Mouse (Mus musculus) embryonic facial prominence, embryonic 15.5 days (tissue): ENCODE measurements around the gene Gm11127. TPM values are rescaled to one million over a fixed set of nuclear protein-coding genes. Genes with fewer than 3 reads are reported as not detected.
"Not testable (repeated sequence)": the region's sequence is repeated elsewhere in the genome, so short reads cannot be mapped to it uniquely, and the experiment has no call there.

Experiments used
- ATAC-seq: fragments of 200-750 bp; cut with Nextera tagmentation; 2 replicates; pipeline ENCODE4 v1.8.0; 2017; ENCODE audit warnings: low read depth, moderate TSS enrichment; ENCODE audit not compliant: insufficient number of reproducible peaks, low FRiP score, low TSS enrichment
- H3K27ac ChIP-seq: fragments of 300-500 bp; sonication (generic); replicated peaks from 2 replicates; pipeline ENCODE4 v1.5.1; 2015; ENCODE audit warnings: mild to moderate bottlenecking, inconsistent platforms
- H3K27me3 ChIP-seq: fragments of 300-500 bp; sonication (generic); 2 replicates; pipeline ENCODE4 v1.6.1; 2015; ENCODE audit warnings: inconsistent platforms
- H3K36me3 ChIP-seq: fragments of 300-500 bp; sonication (generic); 2 replicates; pipeline ENCODE4 v1.6.1; 2015; ENCODE audit warnings: mild to moderate bottlenecking, inconsistent platforms
- H3K4me1 ChIP-seq: fragments of 300-500 bp; sonication (generic); 2 replicates; pipeline ENCODE4 v1.6.1; 2015; ENCODE audit warnings: inconsistent platforms
- H3K4me2 ChIP-seq: fragments of 300-500 bp; sonication (generic); replicated peaks from 2 replicates; pipeline ENCODE4 v1.6.1; 2015; ENCODE audit warnings: mild to moderate bottlenecking, inconsistent platforms
- H3K4me3 ChIP-seq: fragments of 300-500 bp; sonication (generic); replicated peaks from 2 replicates; pipeline ENCODE4 v1.5.1; 2015; ENCODE audit warnings: mild to moderate bottlenecking, inconsistent platforms
- H3K9ac ChIP-seq: fragments of 300-500 bp; sonication (generic); 2 replicates; pipeline ENCODE4 v1.6.1; 2015; ENCODE audit warnings: inconsistent platforms
- H3K9me3 ChIP-seq: fragments of 300-500 bp; sonication (generic); replicated peaks from 2 replicates; pipeline ENCODE4 v1.6.1; 2016; ENCODE audit warnings: inconsistent platforms
- WGBS: fragments of 180-500 bp; shearing (Covaris S2); methylation state at CpG from one replicate; pipeline ENCODE4 v1.1.7; 2015; 5-methylcytosine and 5-hydroxymethylcytosine counted together
- polyA plus RNA-seq: library from polyadenylated mRNA; unstranded; fragments of >200 nt; fragmentation: Nextera tagmentation; extraction: Ambion mirVana; gene quantifications from 2 replicates; pipeline ENCODE4 v1.2.1, GENCODE M21; 2015

Gene Gm11127
- polyA plus RNA-seq, 1 experiment from 2014 or later, result 0.12 TPM

DNA sequence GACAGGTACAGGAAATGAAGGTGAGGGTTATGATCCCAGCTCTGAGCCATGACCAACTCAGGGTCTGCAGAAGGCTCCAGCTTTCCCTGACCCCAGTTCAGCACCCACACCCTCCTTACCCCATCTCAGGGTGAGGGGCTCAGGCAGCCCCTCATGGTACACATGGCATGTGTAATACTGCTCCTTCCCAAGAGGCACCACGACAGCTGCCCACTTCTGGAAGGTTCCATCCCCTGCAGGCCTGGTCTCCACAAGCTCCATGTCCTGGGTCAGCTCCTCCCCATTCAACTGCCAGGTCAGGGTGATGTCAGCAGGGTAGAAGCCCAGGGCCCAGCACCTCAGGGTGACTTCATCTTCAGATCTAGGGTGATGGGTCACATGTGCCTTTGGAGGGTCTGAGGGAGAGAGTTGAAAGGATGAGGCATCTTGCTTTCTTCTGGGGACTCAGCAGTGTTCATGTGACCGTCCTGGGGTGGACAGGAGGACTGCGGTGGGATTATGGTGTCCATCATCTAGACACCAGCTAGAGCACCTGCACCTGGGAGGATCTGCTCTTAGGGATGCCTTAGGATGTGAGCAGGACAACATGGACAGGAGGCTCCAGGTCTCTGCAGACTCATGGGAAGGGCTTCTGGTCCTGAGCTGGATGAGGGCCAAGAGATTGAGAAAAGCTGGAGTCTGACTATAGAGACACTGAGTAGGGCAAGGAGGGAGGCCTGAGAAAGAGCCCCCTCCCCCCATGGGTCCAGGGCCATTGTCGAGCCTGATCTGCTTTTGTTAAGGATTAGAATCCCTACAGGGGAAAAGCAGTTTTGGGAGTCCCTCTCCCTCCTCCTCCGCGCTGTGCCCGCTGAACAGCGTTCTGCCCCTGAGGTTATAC, 27.2 kb downstream of the Gm11127 start:
- not testable (repeated sequence) for H3K27ac ChIP-seq, H3K4me1 ChIP-seq, H3K9me3 ChIP-seq, H3K36me3 ChIP-seq, H3K9ac ChIP-seq, ATAC-seq, H3K27me3 ChIP-seq
- peak overlapping the region; percentile 89 for H3K4me2 ChIP-seq
- H3K4me3 ChIP-seq, result peak overlapping the region; percentile 55
- 36% methylated on average over 8 of the region's 8 CpGs for WGBS

DNA sequence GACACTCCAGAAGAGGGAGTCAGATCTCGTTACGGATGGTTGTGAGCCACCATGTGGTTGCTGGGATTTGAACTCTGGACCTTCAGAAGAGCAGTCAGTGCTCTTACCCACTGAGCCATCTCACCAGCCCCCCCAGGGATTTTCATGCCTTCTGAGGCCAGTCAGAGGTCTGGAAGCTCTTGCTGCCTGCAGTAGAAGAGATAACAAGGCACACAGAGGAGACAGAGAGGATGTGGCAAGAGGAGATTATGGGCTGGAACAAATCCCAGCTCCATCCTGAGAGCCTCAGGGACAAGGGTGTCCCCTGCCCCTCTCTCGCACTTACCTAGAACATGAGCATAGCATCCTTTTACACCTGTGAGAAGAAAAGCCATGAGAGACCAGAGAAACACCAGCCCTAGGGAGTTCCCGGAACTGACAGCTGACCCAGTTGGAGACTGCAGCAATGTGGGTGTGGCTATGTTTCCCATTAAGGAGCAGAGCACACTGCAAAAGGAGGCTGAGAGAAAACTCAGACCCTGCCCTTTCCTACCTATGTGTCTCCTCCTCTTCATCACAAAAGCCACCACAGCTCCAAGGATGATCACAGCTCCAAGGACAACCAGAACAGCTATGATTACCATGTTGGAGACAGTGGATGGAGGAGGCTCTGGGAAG, 28.0 kb downstream of the Gm11127 start:
- H3K4me3 ChIP-seq, H3K4me2 ChIP-seq, ATAC-seq, H3K9me3 ChIP-seq, H3K9ac ChIP-seq, H3K4me1 ChIP-seq, H3K27me3 ChIP-seq, H3K27ac ChIP-seq, H3K36me3 ChIP-seq: not testable (repeated sequence)
- 77% methylated on average over 4 of the region's 4 CpGs for WGBS

DNA sequence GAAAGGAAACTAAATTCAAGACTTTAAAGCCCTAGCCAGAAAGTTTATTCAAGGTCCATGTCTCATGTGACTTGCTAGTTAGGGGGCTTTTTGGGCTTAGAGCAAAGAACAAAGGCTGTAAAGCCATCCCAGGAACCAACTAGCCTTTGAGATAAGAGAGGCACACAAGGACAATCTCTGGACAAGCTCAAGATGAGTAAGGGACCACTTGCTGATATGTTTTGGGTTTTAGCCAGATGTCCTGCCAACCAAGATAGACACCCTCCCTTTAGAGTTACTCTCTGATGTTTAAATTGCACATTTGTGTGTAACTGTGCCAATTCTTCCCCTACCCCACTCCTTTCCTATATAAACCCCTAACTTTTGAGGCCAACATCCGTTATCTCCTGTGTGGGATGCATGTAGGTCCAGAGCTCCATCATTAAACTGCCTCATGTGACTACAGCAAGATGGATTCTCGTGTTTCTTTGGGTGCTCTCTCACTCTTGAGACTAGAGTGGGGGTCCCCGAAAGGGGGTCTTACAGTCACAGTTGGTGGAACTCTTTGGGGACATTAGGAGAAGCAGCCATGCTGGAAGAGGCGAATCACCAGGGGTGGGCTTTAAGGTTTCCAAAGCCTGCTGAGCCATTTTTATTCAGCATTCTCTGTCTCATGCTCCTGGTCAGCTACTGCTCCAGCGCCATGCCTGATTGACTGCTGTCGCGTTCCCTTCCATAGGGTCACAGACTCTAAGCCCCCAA, 29.1 kb downstream of the Gm11127 start:
- no peak overlapping the region for H3K27ac ChIP-seq

DNA sequence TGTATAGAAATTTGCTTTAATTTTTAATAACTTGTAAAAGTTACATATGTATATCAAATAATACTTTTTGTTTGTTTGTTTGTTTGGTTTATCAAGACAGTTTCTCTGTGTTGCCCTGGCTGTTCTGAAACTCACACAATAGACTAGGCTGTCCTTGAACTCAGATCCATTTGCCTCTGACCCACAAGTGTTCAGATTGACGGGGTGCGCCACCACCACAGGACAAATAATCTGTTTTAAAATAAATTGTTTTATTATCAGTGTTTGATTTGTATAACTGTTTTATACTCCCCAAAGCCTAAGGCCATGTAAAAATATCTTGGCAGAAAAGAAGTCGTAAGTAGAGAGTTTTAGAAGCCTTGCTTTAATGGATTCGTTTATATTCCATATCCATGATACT, 30.5 kb downstream of the Gm11127 start:
- H3K9ac ChIP-seq, result no peak overlapping the region
- H3K4me3 ChIP-seq, result no peak overlapping the region
- H3K36me3 ChIP-seq, result no peaks in the 10 kb centered on the region
- no peak for ATAC-seq
- WGBS, result 85% methylated on average over 4 of the region's 4 CpGs
- H3K27me3 ChIP-seq, result no peaks in the 10 kb centered on the region
- H3K27ac ChIP-seq, result no peak overlapping the region
- no peaks in the 10 kb centered on the region for H3K9me3 ChIP-seq
- H3K4me2 ChIP-seq, result no peak overlapping the region
- peaks cover 15% of the 10 kb centered on the region; the same call in 1 of the 2 replicates for H3K4me1 ChIP-seq

More for the DNA sequence above, 29.1 kb downstream of the Gm11127 start:
- Histone ChIP-seq H3K9ac (no peak overlapping the region), H3K9me3 (no peaks in the 10 kb centered on the region), H3K4me3 (no peak overlapping the region), H3K4me1 (0 out of 2 replicates have a peak, but pooled peaks cover 3% of the 10 kb centered on the region), H3K27me3 (no peaks in the 10 kb centered on the region), H3K36me3 (no peaks in the 10 kb centered on the region), H3K4me2 (no peak overlapping the region)
- no peak for ATAC-seq
- WGBS, result 87% methylated on average over 7 of the region's 7 CpGs

DNA sequence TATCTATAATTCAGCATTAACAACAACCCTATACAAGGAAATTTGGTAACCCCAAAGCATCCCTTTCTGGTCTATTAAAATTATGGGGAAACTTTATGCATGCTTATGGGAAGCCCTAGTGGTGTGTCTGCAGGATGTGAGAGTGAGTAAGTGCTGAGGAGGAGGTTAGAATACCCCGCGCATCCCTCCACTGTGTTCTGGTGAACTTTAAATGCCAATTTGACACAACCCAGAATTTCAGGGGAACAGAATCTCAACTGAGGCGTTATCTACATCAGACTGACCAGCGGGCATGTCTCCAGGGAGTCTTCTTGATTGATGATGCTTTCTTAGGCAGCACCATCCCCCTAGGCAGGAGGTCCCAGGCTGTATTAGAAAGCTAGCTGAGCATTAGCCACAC, 32.3 kb downstream of the Gm11127 start:
- Histone ChIP-seq H3K27ac (no peak overlapping the region), H3K9me3 (no peaks in the 10 kb centered on the region), H3K27me3 (no peaks in the 10 kb centered on the region), H3K9ac (no peak overlapping the region), H3K4me1 (peaks cover 12% of the 10 kb centered on the region; the same call in 1 of the 2 replicates), H3K4me3 (no peak overlapping the region), H3K4me2 (no peak overlapping the region), H3K36me3 (no peaks in the 10 kb centered on the region)
- no peak for ATAC-seq
- WGBS, result 85% methylated on average over 4 of the region's 4 CpGs

DNA sequence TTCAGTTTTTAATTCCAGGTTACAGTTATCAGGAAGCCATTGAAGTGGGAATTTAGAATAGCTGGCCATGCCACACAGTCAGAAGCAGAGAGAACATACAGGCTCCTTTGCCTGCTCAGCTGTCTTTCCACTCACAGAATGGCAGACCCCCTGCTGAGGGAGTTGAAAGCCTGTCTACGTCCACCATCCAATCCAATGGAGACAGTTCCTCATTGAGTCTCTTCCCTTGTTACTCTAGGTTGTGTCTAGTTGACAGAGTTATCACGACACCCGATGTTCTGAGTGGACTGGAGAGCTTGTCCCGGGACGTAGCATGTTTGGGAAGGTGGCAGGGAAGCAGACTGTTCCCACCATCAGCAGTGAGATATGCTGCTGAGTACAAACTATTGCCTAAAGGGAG, 33.0 kb downstream of the Gm11127 start:
- ATAC-seq, result no peak
- H3K4me1 ChIP-seq, result peaks cover 16% of the 10 kb centered on the region
- no peak overlapping the region for H3K4me3 ChIP-seq
- H3K4me2 ChIP-seq, result no peak overlapping the region
- H3K36me3 ChIP-seq, result no peaks in the 10 kb centered on the region
- no peaks in the 10 kb centered on the region for H3K9me3 ChIP-seq
- H3K27me3 ChIP-seq, result no peaks in the 10 kb centered on the region
- 80% methylated on average over 5 of the region's 5 CpGs for WGBS
- no peak overlapping the region for H3K27ac ChIP-seq
- H3K9ac ChIP-seq, result no peak overlapping the region

DNA sequence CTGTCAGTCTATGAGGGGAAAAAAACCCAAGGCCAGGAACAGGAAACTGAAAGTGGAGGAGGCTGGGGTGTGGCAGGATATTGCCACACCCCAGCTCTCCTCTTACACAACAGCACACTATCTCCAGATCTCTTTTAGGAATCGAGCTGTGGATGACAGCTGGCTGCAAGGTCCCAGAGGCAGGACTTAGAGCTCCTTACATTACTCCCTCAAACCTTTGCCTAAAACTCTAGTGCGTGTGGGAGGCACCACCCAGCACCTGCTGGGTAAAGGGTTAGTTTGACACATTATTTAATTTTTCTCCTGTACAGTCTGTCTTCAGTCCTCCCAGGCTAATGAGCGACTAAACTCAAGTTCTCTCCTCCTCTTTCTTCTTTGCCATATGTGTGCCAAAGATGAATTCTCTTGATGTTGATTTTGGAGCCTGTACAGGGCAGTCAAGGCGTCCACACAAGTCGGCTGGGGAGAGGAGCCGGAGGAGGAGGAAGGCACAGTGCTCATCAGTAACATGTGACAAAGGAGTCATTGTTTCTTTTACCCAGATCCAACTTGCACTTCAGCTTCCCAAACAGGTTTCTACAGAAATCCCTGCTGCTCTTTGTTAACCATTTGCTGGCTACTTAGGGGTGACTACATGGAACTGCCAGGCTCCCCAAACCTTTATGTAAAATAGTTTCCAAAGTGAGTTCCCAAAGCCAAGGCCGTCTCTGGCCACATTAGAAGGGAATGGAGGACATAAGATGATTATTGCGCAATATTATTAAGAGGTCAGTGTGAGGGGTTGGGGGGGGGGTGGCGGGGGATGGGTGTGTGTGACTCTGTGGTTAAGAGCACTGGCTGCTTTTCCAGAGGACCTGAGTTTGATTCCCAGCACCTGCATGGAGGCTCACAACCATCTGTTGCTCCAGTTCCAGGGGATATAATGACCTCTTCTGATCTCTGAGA, 34.2 kb downstream of the Gm11127 start:
- peaks cover 16% of the 10 kb centered on the region for H3K4me1 ChIP-seq
- H3K9me3 ChIP-seq, result no peaks in the 10 kb centered on the region
- H3K9ac ChIP-seq, result no peak overlapping the region
- peak overlapping the region; percentile 15; the same call in 1 of the 2 replicates for H3K4me2 ChIP-seq
- 0 out of 2 replicates have a peak, but pooled peaks have one; percentile 47 for ATAC-seq
- 42% methylated on average over 9 of the region's 9 CpGs for WGBS
- H3K27me3 ChIP-seq, result no peaks in the 10 kb centered on the region
- peak overlapping the region; percentile 77 for H3K27ac ChIP-seq
- H3K36me3 ChIP-seq, result no peaks in the 10 kb centered on the region
- H3K4me3 ChIP-seq, result no peak overlapping the region

DNA sequence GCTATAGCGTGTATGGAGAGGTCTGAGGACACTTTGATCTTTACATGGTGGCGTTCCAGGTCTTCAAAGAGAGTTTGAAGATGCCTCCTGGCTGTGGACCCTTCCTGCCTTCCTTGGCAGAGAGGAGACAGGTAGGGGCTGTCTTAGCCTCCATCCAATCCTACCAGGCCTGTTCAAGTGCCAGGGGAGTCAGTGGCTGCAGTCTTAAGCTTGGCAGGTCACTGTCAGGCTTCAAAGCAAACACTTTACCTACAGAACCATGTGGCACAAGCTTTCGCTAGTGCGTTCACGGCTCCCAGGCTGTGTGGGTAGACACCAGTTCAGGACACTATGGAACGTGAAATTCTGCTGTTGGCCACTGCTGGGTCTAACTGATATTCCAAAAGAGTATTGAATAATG, 35.2 kb downstream of the Gm11127 start:
- Histone ChIP-seq H3K4me1 (peaks cover 16% of the 10 kb centered on the region), H3K4me2 (no peak overlapping the region), H3K36me3 (no peaks in the 10 kb centered on the region), H3K27ac (peak overlapping the region; percentile 77; the same call in 1 of the 2 replicates), H3K27me3 (no peaks in the 10 kb centered on the region), H3K9ac (no peak overlapping the region), H3K9me3 (no peaks in the 10 kb centered on the region), H3K4me3 (no peak overlapping the region)
- WGBS, result 86% methylated on average over 6 of the region's 6 CpGs
- ATAC-seq, result no peak

DNA sequence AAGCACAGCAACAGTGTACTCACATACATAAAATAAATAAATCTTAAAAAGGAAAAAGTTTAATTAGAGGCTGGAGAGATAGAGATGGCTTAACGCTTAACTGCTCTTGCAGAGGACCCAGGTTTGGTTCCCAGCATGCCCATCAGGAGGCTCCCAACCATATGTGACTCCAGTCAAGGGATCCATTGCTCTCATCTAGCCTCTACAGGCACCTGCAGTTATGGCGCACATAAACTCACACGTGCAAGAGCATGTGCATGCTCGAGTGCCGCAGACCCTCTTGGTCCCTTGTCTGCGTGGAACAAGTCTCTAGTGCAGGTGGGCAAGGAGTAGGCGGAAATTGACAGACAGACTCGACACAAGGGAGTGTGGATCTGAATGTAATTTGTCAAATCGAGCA, 36.1 kb downstream of the Gm11127 start:
- peaks cover 16% of the 10 kb centered on the region for H3K4me1 ChIP-seq
- no peaks in the 10 kb centered on the region for H3K9me3 ChIP-seq
- ATAC-seq, result no peak
- H3K9ac ChIP-seq, result no peak overlapping the region
- H3K4me3 ChIP-seq, result no peak overlapping the region
- 91% methylated on average over 9 of the region's 9 CpGs for WGBS
- H3K27ac ChIP-seq, result no peak overlapping the region
- no peaks in the 10 kb centered on the region for H3K36me3 ChIP-seq
- no peaks in the 10 kb centered on the region for H3K27me3 ChIP-seq
- no peak overlapping the region for H3K4me2 ChIP-seq

DNA sequence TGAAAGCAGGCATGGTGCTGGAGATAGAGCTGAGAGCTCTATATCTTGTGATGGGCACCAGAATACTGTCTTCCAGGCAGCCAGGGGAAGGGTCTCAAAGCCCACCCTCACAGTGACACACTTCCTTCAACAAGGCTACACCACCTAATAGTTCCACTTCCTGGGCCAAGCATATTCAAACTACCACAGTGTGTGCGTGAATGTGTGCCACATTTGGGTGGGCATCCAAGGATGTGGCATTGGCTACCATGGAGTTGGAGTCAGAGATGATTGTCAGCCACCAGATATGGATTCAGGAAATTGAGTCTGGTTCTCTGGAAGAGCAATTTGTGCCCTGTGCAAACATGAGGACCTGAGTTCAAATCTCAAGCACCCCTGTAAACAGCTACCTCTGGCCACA, 36.9 kb downstream of the Gm11127 start:
- no peak for ATAC-seq
- no peaks in the 10 kb centered on the region for H3K27me3 ChIP-seq
- H3K9ac ChIP-seq, result no peak overlapping the region
- no peaks in the 10 kb centered on the region for H3K36me3 ChIP-seq
- H3K4me1 ChIP-seq, result peaks cover 16% of the 10 kb centered on the region
- H3K27ac ChIP-seq, result no peak overlapping the region
- 93% methylated on average over 1 of the region's 1 CpGs for WGBS
- H3K9me3 ChIP-seq, result no peaks in the 10 kb centered on the region
- no peak overlapping the region for H3K4me2 ChIP-seq
- H3K4me3 ChIP-seq, result no peak overlapping the region
